Mouse (Mus musculus) thymus, postnatal 25 days (tissue): ENCODE data around the gene Lypd9.
"Not testable (repeated sequence)": the region's sequence is repeated elsewhere in the genome, so short reads cannot be mapped to it uniquely, and the experiment has no call there.

ENCODE experiments used
- DNase-seq: peaks from one replicate; pipeline ENCODE4 v3.0.0; 2022

Gene Lypd9

GRCm38 (mm10) chr11:58452759-58453158 lies at the start of gene Lypd9:
Lypd9 (minus strand) TSS chr11:58452923.
- DNase-seq: no peak

GRCm38 (mm10) chr11:58502472-58502871 lies 49.7 kb upstream of the Lypd9 start, which contains the start of gene Olfr331:
Olfr331 (minus strand) TSS chr11:58502572.
- DNase-seq: not testable (repeated sequence)

- DNase-seq: no peak
Observed at GRCm38 (mm10) chr11:58499290-58499689, 46.6 kb upstream of the Lypd9 start.

GRCm38 (mm10) chr11:58498761-58499160 lies 46.0 kb upstream of the Lypd9 start:
- no peak for DNase-seq

- no peak for DNase-seq
Observed at GRCm38 (mm10) chr11:58492455-58492854, 39.7 kb upstream of the Lypd9 start, which contains the start of gene Olfr332. Olfr332 (minus strand) TSS chr11:58492555.

GRCm38 (mm10) chr11:58462170-58462569 lies 9.4 kb upstream of the Lypd9 start, which contains the start of gene Olfr30:
Olfr30 (minus strand) TSS chr11:58462270.
- DNase-seq: no peak

DNA sequence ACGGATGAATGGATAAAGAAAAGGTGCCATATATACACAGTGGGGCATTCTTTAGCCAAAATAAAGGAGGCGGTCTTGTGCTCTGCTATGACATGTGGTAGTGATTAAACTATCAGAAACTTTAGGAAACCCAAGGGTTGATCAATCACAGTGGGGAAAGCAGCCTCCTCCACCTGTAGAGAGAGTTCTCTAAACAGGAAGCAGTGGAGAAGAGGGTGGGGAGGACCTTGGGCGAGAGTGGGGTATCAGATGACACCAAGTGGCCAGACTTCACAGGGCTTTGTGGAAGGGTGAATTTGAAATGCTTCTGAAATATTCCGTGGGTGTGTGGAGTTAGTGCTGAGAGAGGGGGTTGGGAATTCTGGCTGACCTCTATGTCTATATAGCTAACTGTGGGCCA lies 869 bp upstream of the Lypd9 start:
- DNase-seq: no peak

DNA sequence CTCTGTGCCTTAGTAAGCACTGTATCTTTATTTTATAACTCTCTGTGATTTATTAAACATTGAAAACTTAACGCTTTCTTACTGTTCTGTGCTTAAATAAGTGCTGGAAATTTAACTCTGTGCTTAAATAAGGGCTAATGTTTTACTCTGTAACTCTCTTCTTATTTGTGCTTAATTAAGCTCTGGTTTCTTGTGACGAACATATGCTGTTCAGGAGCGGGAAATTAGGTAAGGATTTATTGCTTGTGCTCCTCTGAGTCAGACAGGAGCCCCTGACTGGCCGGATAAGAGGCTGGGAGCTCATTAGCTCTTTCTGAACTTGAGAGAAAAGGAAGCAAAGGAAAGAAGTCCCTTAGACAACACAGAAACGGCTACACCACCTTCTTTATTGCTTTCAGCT lies 14.9 kb downstream of the Lypd9 start:
- no peak for DNase-seq

- DNase-seq: no peak
Observed at GRCm38 (mm10) chr11:58432259-58432658, 20.5 kb downstream of the Lypd9 start, which contains the start of gene Gm12253. Gm12253 (plus strand) TSS chr11:58432559.

DNA sequence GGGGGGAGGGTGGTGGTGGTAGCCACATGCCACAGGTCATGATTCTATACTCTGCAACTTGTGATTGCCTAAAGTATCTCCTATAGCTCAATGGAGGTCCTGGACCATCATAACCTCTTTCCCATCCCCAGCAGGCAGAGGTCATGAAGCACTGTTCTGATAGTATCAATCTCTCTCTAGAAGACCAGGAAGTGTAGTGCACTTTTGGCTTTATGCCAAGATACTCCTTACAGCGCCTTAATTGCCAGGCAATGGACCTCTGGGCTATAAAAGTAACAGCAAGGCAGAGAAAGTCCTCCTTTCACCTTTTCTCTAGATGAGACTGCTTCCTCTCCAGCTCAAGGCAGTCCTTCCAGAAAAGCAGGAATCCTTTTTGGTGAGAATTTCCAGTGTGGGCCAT lies 31.9 kb downstream of the Lypd9 start, which contains the start of gene 1810065E05Rik:
Gene 1810065E05Rik, plus strand, starts transcription at position 297 of the 400 bp plus-strand sequence.
- no peak for DNase-seq

DNA sequence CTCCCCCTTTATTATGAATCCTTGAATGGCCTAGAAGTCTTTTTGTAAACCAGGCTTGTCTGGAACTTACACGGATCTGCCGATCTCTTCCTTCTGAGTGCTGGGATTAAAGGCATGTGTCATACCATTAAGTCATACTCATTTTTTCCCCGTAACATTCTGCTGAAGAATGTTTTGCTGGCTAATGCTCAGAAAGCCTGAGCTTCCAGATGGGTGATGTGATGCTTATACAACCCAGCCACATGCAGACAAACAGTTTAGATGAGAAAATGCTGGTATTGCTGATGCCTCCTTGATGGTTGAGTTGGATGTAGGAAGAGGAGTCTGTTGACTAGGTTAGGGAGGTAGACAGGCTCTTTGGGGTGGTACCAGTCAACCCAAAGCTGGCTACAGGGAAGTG lies 34.4 kb downstream of the Lypd9 start:
- no peak for DNase-seq

DNA sequence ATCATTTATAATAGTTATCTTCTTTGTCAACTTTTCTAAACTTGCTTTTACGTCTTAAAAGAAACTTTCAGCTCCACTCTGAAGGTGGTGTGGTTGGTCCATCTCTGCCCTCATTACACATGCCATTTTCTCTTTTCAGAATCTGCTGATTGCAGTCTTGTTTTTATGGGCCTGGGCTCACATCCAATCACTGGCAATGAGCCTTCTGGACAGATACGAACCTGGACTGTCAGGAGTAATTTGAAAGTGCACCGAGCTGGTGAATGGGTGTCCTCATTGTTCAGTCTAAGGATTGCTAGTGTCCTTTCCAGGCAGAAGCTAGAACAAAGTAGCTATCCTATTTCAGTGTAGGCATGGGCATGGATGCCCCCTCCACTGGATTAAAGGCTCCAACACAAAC lies 44.7 kb downstream of the Lypd9 start:
- no peak for DNase-seq

DNA sequence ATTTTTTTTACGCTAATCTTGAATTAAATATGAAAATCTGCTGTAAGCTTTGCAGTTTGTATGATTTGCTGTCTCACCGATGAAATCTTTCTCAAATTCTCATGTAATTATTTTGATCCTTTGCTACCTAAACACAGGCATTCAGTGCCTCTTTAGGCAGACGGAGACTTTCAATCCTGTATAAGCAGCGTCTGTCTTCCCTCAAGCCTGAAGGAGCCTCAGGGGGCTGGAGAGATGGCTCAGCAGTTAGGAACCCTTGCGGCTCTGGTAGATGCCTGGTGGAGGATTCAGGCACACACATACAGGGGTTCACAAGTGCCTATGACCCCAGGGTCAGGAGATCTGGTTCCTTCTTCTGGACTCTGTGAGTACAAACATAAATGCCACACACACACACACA lies 52.1 kb downstream of the Lypd9 start:
- DNase-seq: no peak

GRCm38 (mm10) chr11:58399985-58400645 lies 52.6 kb downstream of the Lypd9 start:
- no peak for DNase-seq
